Mouse (Mus musculus) left cerebral cortex, postnatal 10 days (tissue): Measurements from ENCODE around the gene Trim41. TPM values are rescaled to one million over a fixed set of nuclear protein-coding genes. Genes with fewer than 3 reads are reported as not detected.
"Not testable (repeated sequence)": the region's sequence is repeated elsewhere in the genome, so short reads cannot be mapped to it uniquely, and the experiment has no call there.

Source experiments
- DNase-seq, 2 experiments: peaks; one replicate each; pipeline ENCODE4 v3.0.0; 2021 to 2022; ENCODE audit warnings: low spot score in 2 of 2, mixed read lengths in 1 of 2; ENCODE audit errors: extremely low spot score in 1 of 2
- intact Hi-C: fragments of 180-260 bp; cut with DNase I; formaldehyde crosslinking; loops from one replicate; pipeline ENCODE4 v1.15.1; 2025
- total RNA-seq, 2 experiments: library from RNA; stranded (reverse); gene quantifications; 2 replicates each; pipeline ENCODE4 v1.2.3; 2021

Trim41 gene
- total RNA-seq, 2 experiments from 2014 or later: 44.0 to 48.2 TPM

DNA sequence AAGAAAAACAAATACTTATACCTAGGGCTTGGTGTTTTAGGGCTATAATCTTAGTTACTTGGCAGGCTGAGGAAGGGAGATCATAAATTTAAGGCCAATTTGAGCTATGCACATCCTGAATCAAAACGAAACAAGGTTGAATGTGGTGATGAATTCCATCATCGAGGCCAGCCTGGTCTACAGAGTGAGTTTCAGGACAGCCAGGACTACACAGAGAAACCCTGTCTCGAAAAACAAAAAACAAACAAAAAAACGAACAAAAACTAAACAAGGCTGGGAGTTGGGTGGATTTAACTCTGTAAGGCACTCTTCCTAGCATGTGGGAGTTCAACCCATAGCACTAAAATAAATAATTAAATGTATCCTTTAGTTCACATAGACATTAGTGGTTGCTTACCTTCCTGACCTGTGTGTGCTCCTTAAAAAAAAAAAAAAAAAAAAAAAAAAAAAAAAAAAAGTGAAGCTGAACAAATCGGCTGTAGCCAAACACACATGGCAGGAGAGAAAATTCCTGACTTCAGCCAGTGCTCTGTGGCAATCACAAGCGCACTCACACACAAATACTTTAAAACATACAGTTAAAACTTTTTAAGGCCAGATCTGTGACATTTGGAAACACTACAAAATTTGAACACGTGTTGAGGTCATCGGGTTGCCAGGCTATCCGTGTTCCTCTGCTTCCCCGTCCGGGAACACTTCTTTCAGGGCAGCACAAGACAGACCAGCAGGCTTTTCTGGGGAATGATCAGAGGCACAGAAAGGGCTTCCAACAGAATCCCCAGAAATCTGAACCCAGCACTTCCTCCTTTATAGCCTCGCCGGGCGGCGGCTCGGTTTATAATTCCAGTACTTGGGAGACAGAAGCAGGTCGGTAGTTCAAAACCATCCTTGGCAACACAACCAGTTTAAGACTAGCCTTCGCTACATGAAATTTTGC is 17.9 kb downstream of the Trim41 start:
- DNase-seq: no peak

GRCm38 (mm10) chr11:48798308-48798707 is 18.8 kb downstream of the Trim41 start:
- intact Hi-C loops: no loop called here
- DNase-seq: no peak

More for the DNA sequence above, 17.9 kb downstream of the Trim41 start:
- intact Hi-C loops: no loop called here

- intact Hi-C loops: no loop called here
- no peak for DNase-seq
Measured at GRCm38 (mm10) chr11:48797287-48797686, 19.9 kb downstream of the Trim41 start.

GRCm38 (mm10) chr11:48796290-48796689 is 20.9 kb downstream of the Trim41 start:
- intact Hi-C loops: no loop called here
- no peak for DNase-seq

- intact Hi-C loops: no loop called here
Measured at GRCm38 (mm10) chr11:48795221-48795620, 21.9 kb downstream of the Trim41 start.

DNA sequence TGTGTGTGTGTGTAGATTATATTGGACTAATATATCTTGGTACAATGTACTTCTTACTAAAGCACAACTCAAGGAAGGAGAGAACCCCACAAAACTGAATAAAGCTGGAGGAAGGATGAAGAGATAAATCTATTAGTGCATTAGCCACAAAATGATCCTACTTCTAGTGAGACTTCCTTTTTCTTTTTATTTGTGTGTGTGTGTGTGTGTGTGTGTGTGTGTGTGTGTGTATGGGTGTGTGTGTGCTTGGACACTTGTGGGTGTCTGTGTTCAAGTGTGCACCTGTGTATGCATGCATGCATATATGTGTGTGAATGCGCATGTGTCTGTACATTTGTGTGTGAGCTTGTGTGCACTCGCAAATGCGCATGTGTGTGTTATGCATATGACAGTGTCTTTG is 24.0 kb downstream of the Trim41 start:
- intact Hi-C loops: no loop called here
- no peak for DNase-seq

More at GRCm38 (mm10) chr11:48795221-48795620, 21.9 kb downstream of the Trim41 start:
- no peak for DNase-seq

DNA sequence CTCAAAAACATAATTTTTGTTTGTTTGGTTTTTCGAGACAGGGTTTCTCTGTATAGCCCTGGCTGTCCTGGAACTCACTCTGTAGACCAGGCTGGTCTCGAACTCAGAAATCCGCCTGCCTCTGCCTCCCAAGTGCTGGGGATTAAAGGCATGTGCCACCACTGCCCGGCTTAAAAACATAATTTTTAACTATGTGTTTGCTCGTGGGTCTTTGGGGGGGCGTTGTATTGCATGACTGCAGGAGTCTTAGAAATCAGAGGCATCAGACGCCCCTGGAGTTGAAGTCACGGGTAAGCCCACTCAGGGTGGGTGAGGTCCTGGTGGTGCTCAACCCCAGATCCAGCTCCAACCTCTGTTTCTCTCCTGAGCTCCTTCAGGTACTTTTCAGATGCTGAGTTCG is 25.3 kb downstream of the Trim41 start:
- DNase-seq: not testable (repeated sequence)
- intact Hi-C loops: loop anchor here (2.0 kb wide), 1 partner anchor 65 kb away; no protein-coding TSS in a partner anchor

DNA sequence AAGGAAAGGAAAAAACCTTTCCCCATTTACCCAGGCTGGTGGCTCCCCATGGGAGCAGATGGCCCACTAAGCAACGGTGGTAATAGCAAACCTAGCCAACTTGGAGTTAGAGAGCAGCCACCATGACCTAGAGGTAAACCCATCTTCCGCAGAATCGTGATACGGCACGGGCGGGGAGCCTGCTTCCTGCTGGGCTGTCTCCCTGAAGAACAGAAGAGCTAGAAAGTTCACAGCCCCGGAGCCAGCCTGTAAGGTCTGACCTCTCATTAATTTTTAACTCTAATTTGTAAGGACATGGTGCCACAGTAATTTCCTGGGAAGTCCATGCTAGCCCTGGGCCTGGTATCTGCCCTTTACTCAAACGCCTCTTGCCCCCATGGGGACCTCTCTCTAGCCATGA is 26.2 kb downstream of the Trim41 start:
- DNase-seq: no peak
- intact Hi-C loops: loop anchor here (2.0 kb wide), 1 partner anchor 66 kb away; no protein-coding TSS in a partner anchor

DNA sequence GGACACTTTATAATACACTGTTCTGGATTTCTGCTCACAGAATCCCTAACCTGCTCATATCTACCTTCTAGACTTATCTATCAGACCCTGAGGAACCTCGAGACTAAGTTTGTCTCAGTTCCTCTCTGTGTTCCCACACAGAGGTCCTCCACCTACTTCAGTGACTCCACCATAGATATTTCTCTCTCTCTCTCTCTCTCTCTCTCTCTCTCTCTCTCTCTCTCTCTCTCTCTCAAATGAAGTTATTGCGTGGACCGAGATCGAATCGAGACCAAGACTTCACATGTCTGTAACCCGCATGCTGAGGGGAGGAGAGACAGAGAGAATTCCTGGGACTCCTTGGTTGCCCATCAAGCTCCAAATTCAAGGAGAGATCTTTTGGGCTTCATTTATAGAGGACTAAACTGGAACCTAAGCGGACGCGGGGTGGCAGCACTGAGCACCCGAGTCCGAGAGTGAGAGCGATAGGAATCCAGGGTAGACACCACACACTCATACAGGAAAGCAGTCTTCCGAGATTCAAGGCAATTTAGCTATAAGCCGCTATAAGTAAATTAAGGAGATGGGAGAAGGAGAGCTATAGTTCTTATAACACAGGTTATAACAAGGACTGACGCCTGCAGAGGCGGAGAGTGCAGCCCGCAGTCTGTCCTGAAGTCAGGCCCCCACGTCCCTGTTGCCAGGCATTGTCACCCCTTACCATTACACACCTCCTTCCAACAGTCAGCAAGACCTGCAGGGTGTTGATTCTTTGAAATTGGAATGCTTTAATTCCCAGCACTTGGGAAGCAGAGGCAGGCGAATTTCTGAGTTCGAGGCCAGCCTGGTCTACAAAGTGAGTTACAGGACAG is 27.0 kb downstream of the Trim41 start:
- DNase-seq: peak; percentile 82 to 84
- intact Hi-C loops: loop anchor here (2.0 to 5.0 kb wide), 2 partner anchors 67 to 317 kb away; no protein-coding TSS in a partner anchor

DNA sequence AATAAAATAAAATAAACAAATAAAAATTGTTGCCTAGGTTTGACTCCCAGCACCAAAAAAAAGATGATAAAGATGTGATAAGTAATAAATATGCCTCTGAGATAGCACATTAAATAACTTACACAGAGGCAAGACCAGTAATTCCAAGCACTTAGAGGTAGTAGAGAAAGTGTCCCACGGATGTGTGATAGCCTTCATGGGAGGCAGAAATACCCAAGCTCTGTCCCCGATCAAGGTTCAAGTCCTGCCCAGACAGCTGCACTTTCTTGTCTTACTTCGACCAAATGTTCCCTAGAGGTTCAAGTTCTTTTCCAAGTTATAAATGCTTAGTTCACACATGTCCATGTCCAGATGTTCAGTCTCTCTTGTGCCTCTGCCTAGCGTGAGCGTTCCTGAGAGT is 27.9 kb downstream of the Trim41 start:
- intact Hi-C loops: loop anchor here (5.0 kb wide), 1 partner anchor 318 kb away; no protein-coding TSS in a partner anchor
- DNase-seq: no peak

- DNase-seq: peak; percentile 62 to 78
- intact Hi-C loops: loop anchor here (5.0 kb wide), 1 partner anchor 319 kb away; no protein-coding TSS in a partner anchor
Measured at GRCm38 (mm10) chr11:48788311-48789089, 28.7 kb downstream of the Trim41 start.

- intact Hi-C loops: loop anchor here (5.0 kb wide), 1 partner anchor 320 kb away; no protein-coding TSS in a partner anchor
- DNase-seq: peak in 1 of 2 experiments; percentile 55
Measured at GRCm38 (mm10) chr11:48787455-48788211, 29.5 kb downstream of the Trim41 start.

DNA sequence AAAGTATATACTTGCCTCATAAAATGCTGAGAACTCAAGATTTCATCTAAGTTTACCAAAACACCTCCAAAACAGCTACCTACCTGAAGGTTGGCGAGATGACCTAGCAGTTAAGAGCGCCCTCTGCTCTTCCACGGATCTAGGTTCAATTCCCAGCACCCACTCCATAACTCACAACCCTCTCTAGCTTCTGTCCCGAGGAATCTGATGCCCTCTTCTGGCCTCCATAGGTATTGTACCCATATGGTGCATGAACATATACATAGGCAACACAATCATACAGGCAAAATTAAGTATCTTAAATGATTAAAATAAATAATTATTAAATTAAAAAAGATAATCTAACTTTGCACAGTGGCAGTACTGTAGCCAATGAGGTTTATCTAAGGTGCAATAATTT is 34.9 kb downstream of the Trim41 start:
- DNase-seq: no peak
- intact Hi-C loops: no loop called here

- no peak for DNase-seq
- intact Hi-C loops: loop anchor here (5.0 to 10.0 kb wide), 2 partner anchors 1847 to 1915 kb away; no protein-coding TSS in a partner anchor
Measured at GRCm38 (mm10) chr11:48779450-48779849, 37.7 kb downstream of the Trim41 start.

GRCm38 (mm10) chr11:48777303-48777702 is 39.9 kb downstream of the Trim41 start:
- intact Hi-C loops: loop anchor here (5.0 to 10.0 kb wide), 2 partner anchors 1845 to 1913 kb away; no protein-coding TSS in a partner anchor
- DNase-seq: no peak

- DNase-seq: peak in 1 of 2 experiments; percentile 39
Measured at GRCm38 (mm10) chr11:48776664-48777063, 40.5 kb downstream of the Trim41 start.

GRCm38 (mm10) chr11:48775483-48775882 is 41.7 kb downstream of the Trim41 start:
- DNase-seq: peak; percentile 54 to 59
- intact Hi-C loops: loop anchor here (5.0 to 10.0 kb wide), 2 partner anchors 1843 to 1911 kb away; no protein-coding TSS in a partner anchor

More at GRCm38 (mm10) chr11:48776664-48777063, 40.5 kb downstream of the Trim41 start:
- intact Hi-C loops: loop anchor here (5.0 to 10.0 kb wide), 2 partner anchors 1844 to 1912 kb away; no protein-coding TSS in a partner anchor
